Mouse (Mus musculus) MEL-GATA-1-ER (cell line): ENCODE data around the gene Tmem201.

ENCODE experiments used
- DNase-seq: peaks from one replicate; pipeline ENCODE4 v3.0.0-alpha.2; 2012; ENCODE audit warnings: low read depth; ENCODE audit errors: extremely low read depth

Gene Tmem201

DNA sequence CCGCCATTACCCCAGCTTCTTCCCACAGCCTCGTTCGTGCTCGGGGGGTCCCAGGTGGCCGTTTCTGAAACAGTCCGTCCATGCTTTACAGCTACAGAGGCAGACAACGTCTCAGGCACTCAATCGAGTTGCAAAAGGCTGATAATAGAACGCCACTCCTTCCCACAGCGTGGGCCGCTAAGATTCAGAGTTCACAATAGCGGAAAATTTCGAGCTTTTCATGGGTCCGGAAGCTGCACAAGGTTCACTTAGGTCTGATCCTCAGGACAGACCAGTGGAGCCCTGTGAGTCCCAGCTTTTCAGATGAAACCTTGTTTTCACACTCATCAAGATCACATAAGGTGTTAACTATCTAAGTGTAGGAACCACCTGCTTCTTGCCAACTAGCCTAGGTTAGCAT lies 49.0 kb downstream of the Tmem201 start:
- DNase-seq = no peak

DNA sequence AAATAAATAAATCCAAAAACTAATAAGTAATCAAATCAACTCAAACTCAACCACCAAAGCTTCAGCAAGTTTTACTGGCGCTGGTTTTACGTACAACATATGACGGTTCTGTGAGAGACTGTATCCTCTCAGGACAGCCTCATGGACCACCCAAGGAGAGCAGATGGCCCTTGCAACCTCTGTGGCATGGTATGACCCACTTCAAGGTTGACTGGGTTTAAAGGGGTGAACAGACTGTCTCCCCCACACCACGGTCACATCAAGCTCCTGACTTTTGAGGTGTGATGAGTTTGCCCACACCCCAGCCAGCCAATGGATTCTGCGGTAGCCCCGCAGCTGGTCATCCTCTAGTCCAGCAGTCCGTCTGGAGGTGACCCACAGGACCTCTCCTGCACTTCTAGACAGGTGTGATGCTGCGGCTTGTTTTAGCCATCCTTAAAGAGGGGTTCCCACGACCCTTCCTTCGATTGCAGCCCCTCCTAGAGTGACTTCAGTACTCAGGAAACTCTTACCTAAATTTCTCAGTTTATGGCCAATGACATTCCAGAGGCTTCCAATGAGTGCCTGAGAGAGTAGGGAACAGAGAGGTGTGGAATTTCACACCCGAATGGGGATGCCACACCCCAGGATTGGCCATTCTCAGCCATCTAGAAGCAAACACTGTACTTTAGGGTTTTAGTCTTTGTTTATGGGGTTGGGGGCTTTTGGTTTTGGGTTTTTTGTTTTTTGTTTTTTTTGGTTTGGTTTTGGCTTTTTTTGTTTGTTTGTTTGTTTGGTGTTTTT lies 52.8 kb downstream of the Tmem201 start:
- DNase-seq = no peak

DNA sequence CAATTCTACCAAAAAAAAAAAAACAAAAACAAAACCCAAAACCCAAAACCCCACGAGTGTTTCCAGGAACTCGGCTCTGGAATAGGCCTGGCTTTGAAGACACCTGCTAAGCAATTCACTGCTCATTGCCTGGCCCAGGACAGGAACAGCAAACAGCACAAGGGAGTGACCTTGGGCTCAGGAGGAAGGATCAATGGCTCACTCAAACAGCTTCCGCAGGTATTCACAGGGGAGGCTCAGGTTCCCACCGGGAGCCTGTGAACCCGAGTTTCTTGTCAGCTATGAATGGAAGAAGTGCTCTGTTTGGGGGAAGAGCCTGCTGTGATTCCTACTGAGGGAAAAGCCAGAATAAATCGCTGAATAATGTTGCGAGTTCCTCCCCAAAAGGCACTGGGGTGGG lies 54.0 kb downstream of the Tmem201 start:
- DNase-seq = no peak

- DNase-seq = no peak
Observed at GRCm38 (mm10) chr4:149679056-149679770, 58.6 kb downstream of the Tmem201 start.

GRCm38 (mm10) chr4:149678006-149678405 lies 59.8 kb downstream of the Tmem201 start:
- no peak for DNase-seq

DNA sequence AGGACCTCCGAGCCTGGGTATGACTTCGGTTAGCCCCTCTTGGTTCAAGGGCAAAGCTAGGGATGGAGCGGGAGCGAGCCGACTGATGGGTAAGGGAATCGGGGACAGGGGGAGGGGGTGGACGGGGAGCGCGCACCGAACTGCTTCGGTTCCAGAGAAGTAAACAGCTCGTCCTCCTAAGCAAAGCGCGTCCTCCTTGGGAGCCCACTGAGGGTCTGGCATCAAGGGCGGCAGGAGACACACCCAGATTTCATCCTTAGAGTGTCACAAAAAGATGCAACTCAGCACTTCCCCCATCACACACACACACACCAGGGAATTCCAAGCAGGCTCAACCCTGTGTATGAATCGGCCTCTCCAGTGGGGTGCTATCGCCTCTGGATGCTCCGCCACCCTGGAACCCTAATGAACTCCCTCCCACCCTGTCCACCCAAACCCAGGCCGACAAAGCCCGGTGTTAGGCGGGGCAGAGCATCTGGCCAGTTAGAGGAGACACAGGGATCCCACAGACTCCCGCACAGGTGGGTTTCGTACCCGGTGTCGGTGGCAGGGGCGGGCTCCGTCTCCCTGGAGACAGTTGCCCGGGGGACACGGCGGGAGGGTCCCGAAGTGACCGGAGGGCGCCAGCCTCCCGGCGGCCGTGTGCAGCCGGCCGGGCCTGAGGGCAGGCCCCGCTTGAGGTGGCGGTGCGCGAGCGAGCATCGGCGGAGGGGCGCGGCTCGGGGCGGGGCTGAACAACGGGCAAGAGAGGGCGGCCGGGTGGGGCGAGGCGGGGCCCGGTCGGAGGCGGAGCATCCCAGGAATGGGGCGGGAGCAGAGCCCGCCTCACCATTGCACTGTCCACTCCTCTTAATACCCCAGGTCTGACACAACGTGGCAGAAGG lies 62.2 kb downstream of the Tmem201 start:
- DNase-seq = no peak

GRCm38 (mm10) chr4:149674814-149675377 lies 62.9 kb downstream of the Tmem201 start:
- DNase-seq = no peak

DNA sequence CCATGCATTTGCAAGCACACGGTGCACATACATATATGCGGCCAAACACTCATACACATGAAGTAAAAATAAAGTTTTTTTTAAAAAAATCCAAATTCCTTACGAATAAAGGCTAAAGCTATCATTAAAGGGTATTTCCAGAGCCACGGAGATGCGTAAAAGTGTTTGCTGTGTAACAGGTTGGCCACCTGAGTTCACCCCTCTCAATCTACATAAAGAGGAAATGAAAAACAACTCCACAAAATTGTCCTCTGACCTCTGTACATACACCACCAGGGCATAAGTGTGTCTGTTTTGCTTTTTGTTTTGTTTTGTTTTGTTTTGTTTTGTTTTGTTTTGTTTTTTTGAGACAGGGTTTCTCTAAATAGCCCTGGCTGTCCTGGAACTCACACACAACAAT lies 65.1 kb downstream of the Tmem201 start:
- DNase-seq = no peak

DNA sequence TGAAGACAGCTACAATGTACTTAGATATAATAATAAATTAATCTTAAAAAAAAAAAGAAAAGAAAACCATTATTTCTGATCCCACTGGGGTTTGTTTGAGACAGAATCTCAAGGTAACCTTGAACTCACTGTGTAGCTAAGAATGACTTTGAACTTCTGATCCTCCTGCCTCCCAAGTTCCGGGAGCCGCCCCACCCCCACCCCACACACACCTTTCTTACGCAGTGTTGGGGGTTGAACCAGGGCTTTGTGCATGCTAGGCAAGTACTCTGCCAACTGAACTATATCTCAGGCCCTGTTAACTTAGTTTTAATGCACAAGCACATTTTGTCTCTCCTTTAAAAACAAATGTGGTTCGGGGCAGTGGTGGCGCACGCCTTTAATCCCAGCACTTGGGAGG lies 66.7 kb downstream of the Tmem201 start:
- DNase-seq = no peak

DNA sequence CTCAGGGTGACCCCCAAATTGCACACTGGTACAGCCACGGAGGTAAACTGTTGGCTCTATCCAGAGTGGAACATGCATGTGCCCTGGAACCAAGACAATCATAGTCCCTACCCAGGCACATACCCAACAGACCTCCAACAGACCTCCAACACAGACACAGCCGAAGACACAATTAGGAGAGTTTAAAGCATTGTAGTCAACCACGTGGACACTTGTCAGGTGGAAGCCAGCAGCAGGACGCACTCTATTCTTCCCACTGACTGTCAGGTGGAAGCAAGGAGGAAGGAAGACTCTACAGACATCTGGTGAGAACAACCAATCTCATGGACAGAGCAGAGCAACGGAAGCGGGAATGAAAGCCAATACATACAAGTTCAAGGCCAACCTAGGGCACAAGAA lies 72.2 kb downstream of the Tmem201 start:
- no peak for DNase-seq
